Mouse (Mus musculus) thymus, adult 2 months (tissue): ENCODE measurements at regions not wholly inside any gene's neighbourhood (a gene's known extent, or its start where the extent isn't known, plus 50 kb on each side); places are given as distances from the start of the nearest gene placed in this dataset.

Experiments
- DNase-seq: peaks from one replicate; pipeline ENCODE4 v3.0.0; 2021
- H3K27ac ChIP-seq: fragments of 200-500 bp; 2 replicates; pipeline ENCODE4 v1.5.1; 2012; ENCODE audit warnings: low read length, control low read depth; ENCODE audit not compliant: control insufficient read depth, insufficient read depth
- H3K27me3 ChIP-seq: fragments of 200-500 bp; 2 replicates; pipeline ENCODE4 v1.6.1; 2012; ENCODE audit warnings: mild to moderate bottlenecking, low read length, moderate library complexity, mixed read lengths; ENCODE audit not compliant: control insufficient read depth, insufficient read depth
- H3K36me3 ChIP-seq: fragments of 200-500 bp; 2 replicates; pipeline ENCODE4 v1.6.1; 2012; ENCODE audit warnings: mild to moderate bottlenecking, low read length, moderate library complexity; ENCODE audit not compliant: control insufficient read depth, insufficient read depth
- H3K4me1 ChIP-seq: fragments of 200-500 bp; replicated peaks from 2 replicates; pipeline ENCODE4 v1.6.1; 2012; ENCODE audit warnings: low read length; ENCODE audit not compliant: control insufficient read depth, insufficient read depth
- H3K4me3 ChIP-seq: fragments of 200-500 bp; 2 replicates; pipeline ENCODE4 v1.5.1; 2012; ENCODE audit warnings: mild to moderate bottlenecking, low read length, control low read depth, moderate library complexity; ENCODE audit not compliant: control insufficient read depth, insufficient read depth
- CTCF ChIP-seq: fragments of 200-500 bp; IDR thresholded peaks from 2 replicates; pipeline ENCODE4 v1.5.1; 2012; ENCODE audit warnings: mild to moderate bottlenecking, control low read depth, low read length, moderate library complexity, borderline replicate concordance; ENCODE audit not compliant: control insufficient read depth, poor library complexity, insufficient read depth; ENCODE audit errors: extremely low read depth
- POLR2A ChIP-seq: fragments of 200-500 bp; IDR thresholded peaks from 2 replicates; pipeline ENCODE4 v1.6.1; 2012; ENCODE audit warnings: mild to moderate bottlenecking, low read length, control low read depth, moderate library complexity; ENCODE audit not compliant: control insufficient read depth, poor library complexity, insufficient read depth; ENCODE audit errors: extremely low read depth
- WGBS: fragments of 180-500 bp; shearing (Covaris S2); methylation state at CpG from one replicate; pipeline ENCODE4 v1.1.7; 2018; 5-methylcytosine and 5-hydroxymethylcytosine counted together

GRCm38 (mm10) chr4:124418431-124418830 is 192.2 kb downstream of the 3100002H09Rik start:
- TF ChIP-seq POLR2A (no peak), CTCF (no peak)
- Histone ChIP-seq H3K4me3 (no peak overlapping the region), H3K27ac (no peak overlapping the region), H3K27me3 (no peaks in the 10 kb centered on the region), H3K36me3 (no peaks in the 10 kb centered on the region), H3K4me1 (no peaks in the 10 kb centered on the region)
- WGBS: 49% methylated on average over 8 of the region's 8 CpGs
- no peak for DNase-seq

- TF ChIP-seq POLR2A (no peak), CTCF (no peak)
- Histone ChIP-seq H3K4me1 (no peaks in the 10 kb centered on the region), H3K27ac (no peak overlapping the region), H3K36me3 (no peaks in the 10 kb centered on the region), H3K27me3 (no peaks in the 10 kb centered on the region), H3K4me3 (no peak overlapping the region)
- 90% methylated on average over 8 of the region's 8 CpGs for WGBS
- DNase-seq: no peak
These were observed 193.4 kb downstream of the 3100002H09Rik start for GRCm38 (mm10) chr4:124417176-124417575.

GRCm38 (mm10) chr4:124416266-124416665 is 194.3 kb downstream of the 3100002H09Rik start:
- no peaks in the 10 kb centered on the region for H3K27me3 ChIP-seq
- WGBS: 89% methylated on average over 6 of the region's 6 CpGs

GRCm38 (mm10) chr4:124414386-124414785 is 196.2 kb downstream of the 3100002H09Rik start:
- H3K36me3 ChIP-seq: no peaks in the 10 kb centered on the region
- TF ChIP-seq POLR2A (no peak), CTCF (no peak)
- DNase-seq: no peak
- no peak overlapping the region for H3K27ac ChIP-seq
- H3K4me3 ChIP-seq: no peak overlapping the region
- no peaks in the 10 kb centered on the region for H3K27me3 ChIP-seq
- 92% methylated on average over 7 of the region's 7 CpGs for WGBS
- no peaks in the 10 kb centered on the region for H3K4me1 ChIP-seq

More at GRCm38 (mm10) chr4:124416266-124416665, 194.3 kb downstream of the 3100002H09Rik start:
- no peak for DNase-seq
- TF ChIP-seq CTCF (no peak), POLR2A (no peak)
- Histone ChIP-seq H3K36me3 (no peaks in the 10 kb centered on the region), H3K4me1 (no peaks in the 10 kb centered on the region), H3K4me3 (no peak overlapping the region), H3K27ac (no peak overlapping the region)

GRCm38 (mm10) chr4:124409279-124409678 is 201.3 kb downstream of the 3100002H09Rik start:
- DNase-seq: no peak
- no peaks in the 10 kb centered on the region for H3K27me3 ChIP-seq
- no peaks in the 10 kb centered on the region for H3K36me3 ChIP-seq
- no peaks in the 10 kb centered on the region for H3K4me1 ChIP-seq
- H3K27ac ChIP-seq: no peak overlapping the region
- WGBS: 97% methylated on average over 1 of the region's 1 CpGs
- H3K4me3 ChIP-seq: no peak overlapping the region
- TF ChIP-seq POLR2A: no peak
- no peak for TF ChIP-seq CTCF

- no peak for DNase-seq
- Histone ChIP-seq H3K36me3 (no peaks in the 10 kb centered on the region), H3K27me3 (no peaks in the 10 kb centered on the region), H3K4me1 (no peaks in the 10 kb centered on the region), H3K27ac (no peak overlapping the region), H3K4me3 (no peak overlapping the region)
- 82% methylated on average over 8 of the region's 8 CpGs for WGBS
- TF ChIP-seq POLR2A (no peak), CTCF (no peak)
These were observed 208.5 kb downstream of the 3100002H09Rik start for GRCm38 (mm10) chr4:124402075-124402474.

- H3K4me3 ChIP-seq: no peak overlapping the region
- 89% methylated on average over 8 of the region's 8 CpGs for WGBS
- H3K36me3 ChIP-seq: no peaks in the 10 kb centered on the region
- TF ChIP-seq POLR2A: no peak
- no peak for TF ChIP-seq CTCF
- H3K27me3 ChIP-seq: no peaks in the 10 kb centered on the region
- DNase-seq: no peak
- H3K27ac ChIP-seq: no peak overlapping the region
- H3K4me1 ChIP-seq: no peaks in the 10 kb centered on the region
These were observed 209.9 kb downstream of the 3100002H09Rik start for GRCm38 (mm10) chr4:124400741-124401140.
